Mouse (Mus musculus): ENCODE measurements around the gene Abhd14a. TPM values are rescaled to one million over a fixed set of nuclear protein-coding genes. Genes with fewer than 3 reads are reported as not detected.

Gene Abhd14a
- total and polyA plus RNA-seq, 3 experiments, result 18.7 to 33.2 (median 21.8) TPM

DNA sequence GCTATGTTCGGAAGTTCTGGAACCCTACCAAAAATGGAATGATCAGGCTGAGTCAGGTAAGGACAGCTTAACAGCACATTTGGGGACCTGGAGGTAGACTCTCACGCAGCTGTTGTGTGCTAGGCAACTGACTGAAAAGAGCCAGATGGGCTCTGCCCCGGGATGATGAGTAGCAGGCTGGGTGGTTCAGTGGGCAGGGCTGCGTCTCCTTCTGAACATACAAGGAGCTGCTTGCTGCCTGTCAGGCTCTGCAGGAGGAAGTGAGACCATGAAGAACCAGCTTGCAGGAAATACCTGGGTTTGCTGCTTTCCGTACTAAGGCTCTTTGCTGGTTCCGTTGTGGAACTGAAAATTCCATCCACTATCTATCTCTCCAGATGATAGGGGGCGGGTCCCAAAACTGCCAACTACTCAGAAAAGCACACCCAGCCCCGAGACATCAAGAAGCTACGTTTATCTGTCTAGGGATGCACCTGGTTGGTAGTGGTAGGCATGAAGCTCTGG, 36.3 kb downstream of the Abhd14a start:
- Histone ChIP-seq H3K4me1 (ENCODE audit: control insufficient read depth, insufficient read depth, low read length) (peaks cover 10% of the 10 kb centered on the region), H3K36me3 (ENCODE audit: control insufficient read depth, insufficient read depth, low read length) (no peaks in the 10 kb centered on the region), H3K4me3 (no peak overlapping the region), H3K79me2 (replicated peaks; ENCODE audit: control insufficient read depth, insufficient read depth, low read length) (no peaks in the 10 kb centered on the region), H3K27ac (no peak overlapping the region), H3K27me3 (ENCODE audit: control insufficient read depth, insufficient read depth, low read length) (no peaks in the 10 kb centered on the region), H3K9ac (ENCODE audit: low read depth, low read length) (no peak overlapping the region)
- WGBS, result 38% methylated on average over 9 of the region's 9 CpGs
- TF ChIP-seq EP300 (IDR thresholded peaks at IDR 0.05; ENCODE audit: insufficient read depth, low read depth, low read length), result no peak
- no peak for TF ChIP-seq CTCF (IDR thresholded peaks at IDR 0.05)
- no peak for TF ChIP-seq POLR2A (IDR thresholded peaks at IDR 0.05; ENCODE audit: insufficient read depth, low read depth, low read length)
- intact Hi-C loops (cut with DNase I), result no loop called here
- no peak for DNase-seq

DNA sequence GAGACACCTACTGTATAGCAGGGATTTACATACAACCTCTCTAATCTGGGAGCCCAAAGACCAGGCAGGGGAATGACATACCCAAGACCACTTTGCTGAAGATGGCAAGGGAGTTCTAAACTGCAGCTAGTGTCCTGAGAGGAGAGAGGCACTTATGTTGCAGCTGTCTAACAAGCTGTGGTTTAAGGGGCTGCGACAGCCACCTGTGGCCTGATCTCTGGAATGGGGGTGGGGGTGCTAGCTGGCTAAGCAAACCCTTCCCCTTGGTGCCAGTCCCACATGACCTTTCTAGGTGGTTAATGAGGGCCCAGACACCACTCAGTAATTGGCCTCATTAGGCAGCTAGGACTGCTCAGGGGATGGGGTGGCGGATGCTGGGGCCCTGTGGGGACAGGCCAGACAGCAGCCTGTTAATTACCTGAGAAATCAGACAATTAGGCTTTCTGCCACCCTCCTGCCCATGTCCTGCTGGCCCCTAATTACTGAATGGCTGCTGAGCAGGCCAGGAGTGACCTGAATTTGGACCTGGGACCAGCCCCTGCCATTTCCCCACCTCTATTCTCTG, 37.3 kb downstream of the Abhd14a start:
- peaks cover 13% of the 10 kb centered on the region for H3K4me1 ChIP-seq (ENCODE audit: control insufficient read depth, insufficient read depth, low read length)
- no peaks in the 10 kb centered on the region for H3K27me3 ChIP-seq (ENCODE audit: control insufficient read depth, insufficient read depth, low read length)
- H3K36me3 ChIP-seq (ENCODE audit: control insufficient read depth, insufficient read depth, low read length), result no peaks in the 10 kb centered on the region
- no peaks in the 10 kb centered on the region for H3K79me2 ChIP-seq (replicated peaks; ENCODE audit: control insufficient read depth, insufficient read depth, low read length)
- no peak for DNase-seq
- TF ChIP-seq CTCF (IDR thresholded peaks at IDR 0.05), result no peak
- no peak for TF ChIP-seq EP300 (IDR thresholded peaks at IDR 0.05; ENCODE audit: insufficient read depth, low read depth, low read length)
- no peak for TF ChIP-seq POLR2A (IDR thresholded peaks at IDR 0.05; ENCODE audit: insufficient read depth, low read depth, low read length)
- no peak overlapping the region for H3K27ac ChIP-seq
- intact Hi-C loops (cut with DNase I), result no loop called here
- H3K9ac ChIP-seq (ENCODE audit: low read depth, low read length), result no peak overlapping the region
- 98% methylated on average over 2 of the region's 2 CpGs for WGBS
- H3K4me3 ChIP-seq, result no peak overlapping the region

DNA sequence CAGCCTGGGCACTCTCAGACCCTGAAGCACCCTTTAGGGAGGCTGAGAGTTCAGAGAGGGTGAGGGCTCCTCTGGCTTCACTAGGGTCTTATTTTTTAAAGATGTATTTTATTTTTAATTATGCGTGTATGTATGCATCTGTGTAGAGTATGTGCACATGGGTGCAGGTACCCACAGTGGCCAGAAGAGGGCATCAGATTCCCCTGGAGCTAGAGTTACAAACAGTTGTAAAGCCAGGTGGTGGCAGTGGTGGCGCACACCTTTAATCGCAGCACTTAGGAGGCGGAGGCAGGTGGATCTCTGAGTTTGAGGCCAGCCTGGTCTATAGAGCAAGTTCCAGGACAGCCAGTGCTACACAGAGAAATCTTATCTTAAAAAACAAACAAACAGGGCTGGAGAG, 38.4 kb downstream of the Abhd14a start:
- H3K4me1 ChIP-seq (ENCODE audit: control insufficient read depth, insufficient read depth, low read length), result peaks cover 15% of the 10 kb centered on the region
- intact Hi-C loops (cut with DNase I), result no loop called here
- peak; percentile 40 for TF ChIP-seq CTCF (IDR thresholded peaks at IDR 0.05)
- TF ChIP-seq POLR2A (IDR thresholded peaks at IDR 0.05; ENCODE audit: insufficient read depth, low read depth, low read length), result no peak
- H3K27ac ChIP-seq, result no peak overlapping the region
- H3K79me2 ChIP-seq (replicated peaks; ENCODE audit: control insufficient read depth, insufficient read depth, low read length), result no peaks in the 10 kb centered on the region
- no peaks in the 10 kb centered on the region for H3K36me3 ChIP-seq (ENCODE audit: control insufficient read depth, insufficient read depth, low read length)
- no peak overlapping the region for H3K4me3 ChIP-seq
- no peaks in the 10 kb centered on the region for H3K27me3 ChIP-seq (ENCODE audit: control insufficient read depth, insufficient read depth, low read length)
- H3K9ac ChIP-seq (ENCODE audit: low read depth, low read length), result no peak overlapping the region
- DNase-seq, result no peak
- 98% methylated on average over 4 of the region's 4 CpGs for WGBS

DNA sequence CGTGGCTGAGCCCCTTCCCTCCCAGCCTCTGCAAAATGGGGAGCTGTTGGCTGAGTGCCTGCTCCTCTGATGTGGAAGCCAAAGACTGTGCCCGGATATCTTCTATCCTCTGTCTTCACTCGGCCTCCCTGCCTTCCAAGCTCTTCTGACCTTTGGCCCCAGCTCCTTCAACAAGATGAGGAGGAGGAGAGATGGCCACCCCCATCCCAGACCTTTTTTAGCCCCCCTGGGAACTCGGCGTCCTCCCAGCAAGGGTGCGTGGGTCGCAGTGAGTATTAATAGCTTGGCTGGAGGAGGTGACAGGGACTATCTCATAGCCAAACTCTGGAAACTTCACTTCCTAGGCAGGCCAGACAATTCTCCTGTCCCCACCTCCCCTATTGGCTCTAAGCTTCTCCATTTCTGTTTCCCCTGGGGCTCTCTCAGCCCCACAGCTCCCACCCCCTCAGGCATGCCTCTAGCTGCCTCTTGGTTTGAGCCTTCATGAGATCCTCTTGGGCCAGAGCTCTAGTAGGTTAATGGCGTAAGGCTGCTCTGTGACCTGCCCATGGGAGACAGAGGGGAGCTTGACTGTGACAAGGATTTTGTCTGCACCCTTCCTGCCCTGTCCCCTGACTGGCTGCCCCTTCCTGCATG, 40.9 kb downstream of the Abhd14a start:
- intact Hi-C loops (cut with DNase I), result no loop called here
- no peaks in the 10 kb centered on the region for H3K27me3 ChIP-seq (ENCODE audit: control insufficient read depth, insufficient read depth, low read length)
- 9% methylated on average over 8 of the region's 8 CpGs for WGBS
- peak overlapping the region; percentile 3 for H3K9ac ChIP-seq (ENCODE audit: low read depth, low read length)
- DNase-seq, result peak; percentile 74 to 84
- H3K4me1 ChIP-seq (ENCODE audit: control insufficient read depth, insufficient read depth, low read length), result peaks cover 24% of the 10 kb centered on the region
- peak overlapping the region; percentile 83 for H3K27ac ChIP-seq
- H3K4me3 ChIP-seq, result no peak overlapping the region
- no peaks in the 10 kb centered on the region for H3K79me2 ChIP-seq (replicated peaks; ENCODE audit: control insufficient read depth, insufficient read depth, low read length)
- peak; percentile 68 for TF ChIP-seq POLR2A (IDR thresholded peaks at IDR 0.05; ENCODE audit: insufficient read depth, low read depth, low read length)
- peak; percentile 71 for TF ChIP-seq EP300 (IDR thresholded peaks at IDR 0.05; ENCODE audit: insufficient read depth, low read depth, low read length)
- no peak for TF ChIP-seq CTCF (IDR thresholded peaks at IDR 0.05)
- H3K36me3 ChIP-seq (ENCODE audit: control insufficient read depth, insufficient read depth, low read length), result no peaks in the 10 kb centered on the region

DNA sequence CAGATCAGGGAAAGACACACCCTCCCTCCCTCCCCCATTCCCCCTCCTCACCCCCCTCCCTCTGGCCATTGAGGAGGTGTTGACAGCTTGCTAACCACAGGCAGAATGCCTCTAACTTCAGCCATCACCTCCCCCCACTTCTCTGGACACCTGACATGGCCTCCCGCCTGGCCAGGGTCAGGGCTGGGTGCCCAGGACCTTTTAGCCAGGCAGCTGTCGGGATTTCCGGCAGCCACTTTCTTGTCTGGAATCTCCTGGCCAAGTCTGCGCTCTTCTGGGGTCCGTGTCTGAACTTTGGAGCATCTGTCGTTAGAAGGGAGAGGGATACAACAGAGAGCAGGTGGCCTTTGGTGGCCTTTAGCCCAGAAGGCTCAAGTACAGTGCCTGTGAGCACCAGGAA, 42.2 kb downstream of the Abhd14a start:
- Histone ChIP-seq H3K4me1 (ENCODE audit: control insufficient read depth, insufficient read depth, low read length) (peaks cover 24% of the 10 kb centered on the region), H3K36me3 (ENCODE audit: control insufficient read depth, insufficient read depth, low read length) (no peaks in the 10 kb centered on the region), H3K79me2 (replicated peaks; ENCODE audit: control insufficient read depth, insufficient read depth, low read length) (no peaks in the 10 kb centered on the region), H3K27ac (peak overlapping the region; percentile 83), H3K9ac (ENCODE audit: low read depth, low read length) (0 out of 2 replicates have a peak overlapping the region, but pooled peaks have one; percentile 3), H3K4me3 (no peak overlapping the region), H3K27me3 (ENCODE audit: control insufficient read depth, insufficient read depth, low read length) (no peaks in the 10 kb centered on the region)
- TF ChIP-seq EP300 (IDR thresholded peaks at IDR 0.05; ENCODE audit: insufficient read depth, low read depth, low read length), result peak; percentile 75; the same call in 1 of the 2 replicates
- TF ChIP-seq POLR2A (IDR thresholded peaks at IDR 0.05; ENCODE audit: insufficient read depth, low read depth, low read length), result no peak
- 21% methylated on average over 6 of the region's 6 CpGs for WGBS
- intact Hi-C loops (cut with DNase I), result loop anchor here (2.0 kb wide), 1 partner anchor 18 kb away; no protein-coding TSS in a partner anchor
- DNase-seq, result peak; percentile 71 to 84
